Mouse (Mus musculus): Measurements from ENCODE around the gene Zcchc13.

GRCm38 (mm10) chrX:103616162-103616535, 14.2 kb upstream of the Zcchc13 start:
- TF ChIP-seq GATA1 (IDR thresholded peaks at IDR 0.05; ENCODE audit: borderline replicate concordance, low read length) (no peak), FLI1 (IDR thresholded peaks at IDR 0.05; ENCODE audit: low read length) (no peak)
